Mouse (Mus musculus) adrenal gland, postnatal 25 days (tissue): Measurements from ENCODE around the gene Sh2b1. TPM values are rescaled to one million over a fixed set of nuclear protein-coding genes. Genes with fewer than 3 reads are reported as not detected.
"Not testable (repeated sequence)": the region's sequence is repeated elsewhere in the genome, so short reads cannot be mapped to it uniquely, and the experiment has no call there.

Experiments
- DNase-seq: peaks from one replicate; pipeline ENCODE4 v3.0.0; 2021; ENCODE audit warnings: mixed read lengths
- long read RNA-seq: library from polyadenylated mRNA; stranded (forward); transcript quantifications from one replicate; pipeline ENCODE4 v2.0.0, GENCODE M21; 2021
- total RNA-seq: library from RNA; stranded (reverse); gene quantifications from 2 replicates; pipeline ENCODE4 v1.2.3, GENCODE M21; 2021

The Sh2b1 gene
- total RNA-seq, result 60.4 and 63.6 TPM in 2 replicates
- long read RNA-seq, partial matches to known transcripts, result 17 of 25 reads
- long read RNA-seq, other reads (novel, unspliced or antisense), result 7 of 25 reads

DNA sequence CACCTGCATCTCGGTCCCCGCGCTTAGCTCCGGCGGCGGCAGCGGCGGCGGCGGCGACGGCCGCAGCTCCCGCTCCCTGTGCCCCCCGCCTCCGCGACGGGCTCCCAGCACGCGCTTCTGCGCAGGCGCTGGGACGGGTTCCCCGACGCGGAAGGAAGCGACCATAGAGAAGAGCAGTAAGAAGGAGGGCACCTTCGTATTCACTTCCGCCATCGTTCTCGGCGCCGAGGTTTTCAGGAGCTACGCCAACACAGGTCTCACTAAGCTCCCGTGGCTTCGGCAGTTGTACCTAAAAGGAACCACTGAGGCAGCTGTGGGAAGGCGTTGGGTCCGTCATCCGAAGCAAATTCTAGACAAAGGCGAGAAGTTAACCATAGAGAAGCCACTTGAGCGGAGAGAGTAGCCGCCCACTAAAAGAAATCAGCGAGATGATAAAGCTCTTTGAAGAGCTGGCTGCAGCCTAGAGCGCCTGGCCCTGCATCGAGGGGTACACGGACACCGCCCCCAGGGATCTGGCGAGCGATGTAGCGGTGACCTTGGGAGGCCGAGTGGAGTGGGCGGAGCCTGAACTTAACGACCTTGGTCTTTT lies at the start of gene Sh2b1:
Sh2b1 (minus strand) TSS at position 432 of the 589 bp plus-strand sequence.
- DNase-seq, result peak; percentile 87

DNA sequence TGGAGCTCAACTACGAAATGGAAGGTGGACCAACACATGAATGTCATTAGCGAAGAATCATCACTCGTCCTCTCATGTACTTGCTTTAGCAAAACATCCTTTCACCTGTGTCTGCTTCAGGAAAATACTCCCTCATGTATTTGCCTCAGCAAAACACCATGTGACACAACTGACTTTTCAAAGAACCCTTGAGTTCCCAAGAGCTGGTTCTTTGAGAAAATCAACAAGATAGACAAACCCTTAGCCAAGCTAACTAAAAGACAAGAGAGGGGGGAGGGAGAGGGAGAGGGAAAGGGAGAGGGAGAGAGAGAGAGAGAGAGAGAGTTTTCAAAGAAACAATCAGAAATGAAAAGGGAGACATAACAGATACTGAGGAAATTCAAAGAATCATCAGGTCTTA lies 48.1 kb upstream of the Sh2b1 start:
- no peak for DNase-seq

GRCm38 (mm10) chr7:126519513-126519912 lies 44.3 kb upstream of the Sh2b1 start:
- DNase-seq, result peak; percentile 34

DNA sequence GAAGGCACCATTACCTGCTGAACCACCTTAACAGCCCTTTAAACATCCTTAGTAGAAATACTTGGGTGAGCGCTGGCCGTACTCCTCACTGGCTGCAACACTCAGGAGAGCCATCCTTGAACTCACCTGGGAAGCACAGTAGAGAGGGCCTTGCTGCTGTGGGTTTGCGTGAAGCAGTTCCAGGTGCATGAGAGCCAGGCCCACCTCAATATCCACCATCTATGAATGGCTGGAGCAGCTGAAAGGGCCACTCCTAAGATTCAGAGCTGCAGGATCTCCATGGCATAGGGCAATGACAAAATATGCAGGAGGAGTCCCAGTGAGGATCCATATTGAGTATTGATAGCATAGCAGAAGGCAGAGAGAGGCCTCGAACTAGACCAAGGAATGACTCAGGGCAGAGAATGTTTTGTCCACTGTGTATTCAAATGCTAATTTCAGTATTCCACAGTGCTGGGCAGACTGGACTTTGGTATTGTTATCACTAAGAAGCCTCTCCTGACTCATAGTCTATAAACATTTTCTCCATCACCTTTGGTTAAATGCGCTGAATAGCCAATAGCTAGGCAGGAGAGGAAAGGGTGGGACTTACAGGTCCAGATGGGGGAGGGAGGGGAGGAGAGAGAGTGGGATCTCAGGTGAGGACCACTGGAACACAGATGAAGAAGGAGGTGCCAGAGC lies 43.2 kb upstream of the Sh2b1 start:
- DNase-seq, result no peak

DNA sequence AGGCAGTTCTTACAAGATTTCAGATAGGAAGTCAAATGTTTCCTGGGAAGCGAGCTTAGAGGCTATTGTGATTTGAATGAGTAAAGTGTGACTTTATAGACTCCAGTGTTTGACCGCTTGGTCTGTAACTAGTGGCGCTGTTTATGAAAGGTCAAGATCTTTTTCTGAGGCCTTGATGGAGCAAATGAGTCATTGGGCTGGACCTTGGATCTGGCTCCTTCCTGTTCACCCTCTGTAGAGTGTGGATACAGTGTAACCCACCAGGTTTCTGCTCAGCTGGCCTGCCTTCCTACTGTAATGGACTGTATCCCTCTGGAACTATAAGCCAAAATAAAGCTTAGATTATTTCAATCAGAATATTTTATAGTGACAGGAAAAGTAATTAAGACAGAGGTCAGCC lies 36.1 kb upstream of the Sh2b1 start:
- DNase-seq, result no peak

GRCm38 (mm10) chr7:126507126-126507778 lies 32.0 kb upstream of the Sh2b1 start:
- DNase-seq, result no peak

- no peak for DNase-seq
Observed at GRCm38 (mm10) chr7:126504913-126505312, 29.7 kb upstream of the Sh2b1 start.

DNA sequence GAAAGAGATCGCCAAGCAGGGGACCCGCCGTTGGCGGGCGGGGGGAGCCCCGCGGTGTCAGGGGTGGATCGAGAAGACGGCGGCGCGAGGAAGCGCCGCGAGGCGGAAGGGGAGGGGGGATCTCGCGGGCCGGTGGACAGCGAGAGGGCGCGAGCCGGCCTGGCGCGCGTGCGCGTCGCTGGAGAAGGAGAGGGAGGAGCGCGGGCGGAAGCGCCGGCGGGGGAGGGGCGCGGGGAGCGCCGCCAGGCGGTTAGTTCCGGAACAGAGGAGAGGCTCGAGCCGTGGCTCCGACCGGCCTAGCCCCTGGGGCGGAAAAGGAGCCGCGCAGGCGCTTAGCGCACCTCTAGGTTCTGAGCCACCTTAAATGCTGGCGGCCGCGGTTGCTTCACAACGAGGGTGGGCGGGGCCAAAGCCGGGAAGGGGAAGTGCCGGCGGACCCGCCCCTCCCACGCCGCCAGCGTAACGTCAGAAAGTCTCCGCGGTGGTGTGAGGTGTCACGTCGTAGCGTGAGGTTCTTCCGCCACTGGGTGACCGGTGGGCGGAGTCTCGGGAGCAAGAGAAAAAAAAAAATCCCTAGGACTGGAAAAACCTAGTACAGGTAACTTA lies 28.2 kb upstream of the Sh2b1 start, which contains the start of gene Atxn2l:
Atxn2l (minus strand) TSS at position 165 of the 606 bp plus-strand sequence.
- peak; percentile 99 for DNase-seq

DNA sequence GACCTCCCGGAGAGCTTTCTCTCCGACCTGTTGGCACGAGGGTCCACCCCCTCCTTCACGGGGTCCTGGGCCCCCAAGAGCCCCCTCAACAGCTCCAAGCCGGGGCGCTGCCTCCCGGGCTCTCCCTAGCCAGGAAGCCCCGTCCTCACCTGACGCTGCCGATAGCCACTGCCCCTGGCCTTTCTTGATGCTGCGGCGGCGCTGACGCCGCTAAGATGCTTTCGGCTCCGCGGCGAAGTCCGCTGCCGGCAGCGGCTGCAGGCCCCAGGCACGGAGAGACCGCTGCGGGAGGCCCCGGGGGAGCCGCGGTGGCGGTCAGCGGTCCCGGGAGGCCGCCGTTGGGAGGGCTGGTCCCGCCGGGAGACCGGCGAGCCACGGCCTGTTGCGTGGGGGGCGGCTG lies 27.5 kb upstream of the Sh2b1 start:
- no peak for DNase-seq

DNA sequence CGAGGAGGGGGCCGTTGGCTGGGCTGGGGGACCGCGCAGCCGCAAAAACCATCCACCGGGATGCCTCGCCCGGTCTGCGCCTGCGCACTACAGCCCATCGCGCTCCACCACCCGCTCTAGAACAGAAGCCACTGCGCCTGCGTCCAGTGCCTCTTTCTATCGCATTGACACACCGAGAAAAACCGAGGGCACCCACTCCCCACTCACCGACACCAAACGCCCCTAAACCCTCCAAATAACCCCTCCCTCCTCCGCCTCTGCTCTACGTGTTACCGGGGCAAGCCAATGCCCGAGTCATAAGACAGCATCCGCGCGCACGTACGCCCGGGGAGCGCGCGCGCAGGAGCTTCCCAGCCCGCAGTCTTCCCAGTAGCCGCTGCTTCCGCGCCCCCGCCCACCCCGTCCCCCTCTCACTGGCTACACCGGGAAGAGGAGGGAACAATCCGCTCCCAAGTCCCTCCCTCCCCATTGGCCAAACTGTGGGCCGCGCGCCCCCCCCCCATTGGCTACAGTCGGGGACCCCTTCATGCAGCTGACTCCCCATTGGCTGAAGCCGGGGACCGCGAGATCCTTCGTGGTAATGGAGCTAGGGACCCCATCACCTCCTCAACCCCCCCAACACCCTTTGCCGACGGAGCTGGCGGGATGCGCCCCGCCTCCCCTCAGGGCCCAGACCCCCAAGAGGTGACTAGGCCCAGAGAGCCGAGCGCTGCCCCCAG lies 27.0 kb upstream of the Sh2b1 start:
- peak; percentile 92 for DNase-seq

DNA sequence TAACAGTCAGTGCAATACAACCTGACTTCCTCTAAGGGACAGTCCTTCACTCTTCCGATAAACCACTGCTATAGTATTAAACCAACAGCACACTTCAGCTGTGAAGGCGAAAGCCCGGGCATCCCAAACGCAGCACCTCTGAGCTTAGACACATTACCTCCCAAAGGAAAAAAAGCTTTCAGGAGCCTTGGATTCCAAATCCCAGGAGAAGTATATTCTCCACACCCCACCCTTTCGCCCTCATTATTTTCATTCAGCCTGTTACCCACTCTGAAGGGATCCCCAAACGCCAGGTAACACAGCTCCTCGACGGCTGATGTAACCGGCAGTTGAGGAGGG lies 26.4 kb upstream of the Sh2b1 start:
- DNase-seq, result no peak

- DNase-seq, result no peak
Observed at GRCm38 (mm10) chr7:126499416-126499815, 24.2 kb upstream of the Sh2b1 start.

GRCm38 (mm10) chr7:126497966-126498365 lies 22.7 kb upstream of the Sh2b1 start:
- DNase-seq, result no peak

- DNase-seq, result no peak
Observed at GRCm38 (mm10) chr7:126496475-126496874, 21.3 kb upstream of the Sh2b1 start.

DNA sequence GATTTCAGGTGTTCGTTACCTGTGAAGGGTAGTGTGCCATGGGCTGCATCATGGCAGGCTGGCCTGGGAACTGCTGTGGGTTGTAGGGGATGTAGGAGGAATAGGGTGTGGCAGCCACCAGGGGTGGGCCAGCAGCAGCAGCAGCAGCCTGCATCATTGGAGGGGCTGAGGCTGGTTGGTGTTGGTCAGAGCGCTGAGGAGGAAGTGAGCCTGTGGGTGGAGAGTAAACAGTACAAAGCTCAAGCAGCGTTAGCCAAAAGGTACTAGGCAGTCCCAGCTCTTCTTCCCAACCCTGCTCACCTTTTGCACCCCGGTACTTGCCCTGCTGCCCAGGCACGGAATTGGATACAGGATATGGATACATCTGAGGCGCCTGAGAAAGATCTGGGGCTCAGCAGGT lies 18.9 kb upstream of the Sh2b1 start:
- DNase-seq, result no peak

DNA sequence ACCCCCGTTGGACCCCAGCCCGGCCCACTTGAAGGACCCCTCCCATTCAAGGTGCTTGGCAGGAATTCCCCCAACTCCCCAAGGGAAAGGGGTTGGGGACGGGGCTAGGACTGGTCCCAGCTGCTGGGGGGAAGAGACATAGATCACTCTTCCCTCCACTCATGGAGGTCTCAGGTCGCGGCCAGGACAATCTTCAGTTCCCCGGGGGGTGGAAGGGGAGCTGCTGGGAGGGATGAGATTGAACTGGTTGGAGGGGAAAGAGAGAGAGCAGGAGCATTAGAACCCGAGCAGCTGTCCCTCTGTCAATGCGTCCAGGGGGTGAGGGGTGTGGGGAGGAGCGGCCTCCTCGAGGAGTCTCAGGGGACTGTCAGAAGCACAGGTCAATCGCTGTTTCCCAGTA lies 16.7 kb upstream of the Sh2b1 start:
- DNase-seq, result no peak

DNA sequence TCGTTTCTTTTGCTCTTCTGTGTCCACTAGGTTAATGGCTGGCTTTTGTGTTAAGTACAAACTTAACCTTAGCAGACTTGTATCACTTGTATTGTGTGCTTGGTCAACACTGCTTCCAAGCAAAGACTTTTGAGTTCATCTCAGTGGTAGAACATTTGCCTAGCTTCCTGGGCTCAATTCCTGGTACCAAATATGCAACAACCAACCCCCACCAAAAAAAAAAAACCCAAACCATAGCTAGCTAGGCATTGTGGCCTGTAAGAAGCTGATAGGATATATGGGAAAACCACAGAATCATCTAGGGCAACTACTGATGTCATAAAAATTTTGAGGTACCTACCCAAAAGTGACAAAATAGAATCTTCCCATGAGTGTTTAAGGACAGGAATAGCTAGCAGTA lies 15.8 kb upstream of the Sh2b1 start:
- DNase-seq, result no peak

- not testable (repeated sequence) for DNase-seq
Observed at GRCm38 (mm10) chr7:126487617-126488385, 12.6 kb upstream of the Sh2b1 start.

GRCm38 (mm10) chr7:126487052-126487483 lies 11.8 kb upstream of the Sh2b1 start, which contains the start of gene Tufm:
Gene Tufm (plus strand): TSS chr7:126487361.
- peak; percentile 93 for DNase-seq

DNA sequence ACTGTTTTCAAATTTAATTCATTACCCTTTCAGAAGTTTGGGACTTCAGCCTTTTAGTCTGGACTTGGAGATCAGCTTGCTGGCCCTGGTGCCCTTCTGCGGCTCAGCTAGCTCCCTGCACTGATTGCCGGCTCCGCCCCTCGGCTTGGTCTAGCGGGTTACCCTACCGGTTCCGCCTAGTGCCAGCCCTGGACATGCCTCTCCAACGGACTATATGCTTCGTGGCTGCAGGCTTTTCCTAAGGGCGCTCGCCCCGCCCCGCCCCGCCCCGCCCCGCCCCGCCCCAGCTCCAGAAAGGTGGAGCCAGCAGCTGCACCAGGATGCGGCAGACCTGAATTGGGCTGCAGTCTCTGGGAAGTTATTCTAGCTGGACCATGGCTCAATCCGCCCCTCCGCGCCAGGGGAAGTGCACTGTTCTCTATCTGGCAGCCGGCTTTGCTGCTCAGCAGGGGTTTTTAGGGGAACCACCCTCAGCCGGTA lies 7.2 kb upstream of the Sh2b1 start:
- peak; percentile 92 for DNase-seq

- no peak for DNase-seq
Observed at GRCm38 (mm10) chr7:126481699-126482098, 6.5 kb upstream of the Sh2b1 start.
